Mouse (Mus musculus) liver, embryonic 14.5 days (tissue): ENCODE measurements at regions not wholly inside any gene's neighbourhood (a gene's known extent, or its start where the extent isn't known, plus 50 kb on each side); places are given as distances from the start of the nearest gene placed in this dataset.

Source experiments
- ATAC-seq: fragments of 200-750 bp; cut with Nextera tagmentation; 2 replicates; pipeline ENCODE4 v1.8.0; 2017; ENCODE audit warnings: moderate number of reproducible peaks, mild to moderate bottlenecking, moderate library complexity; ENCODE audit not compliant: insufficient read depth
- DNase-seq, 3 experiments: peaks; one replicate each; pipeline ENCODE4 v3.0.0-alpha.2; 2012 to 2013; ENCODE audit warnings: low read depth in 3 of 3, low spot score in 3 of 3
- H3K27ac ChIP-seq: fragments of 300-500 bp; sonication (generic); 2 replicates; pipeline ENCODE4 v1.5.1; 2014; ENCODE audit warnings: moderate library complexity, mild to moderate bottlenecking, control low read depth, inconsistent platforms
- H3K27me3 ChIP-seq: fragments of 300-500 bp; sonication (generic); 2 replicates; pipeline ENCODE4 v1.6.1; 2014; ENCODE audit warnings: mild to moderate bottlenecking, low read length, moderate library complexity; ENCODE audit not compliant: control insufficient read depth, insufficient read depth
- H3K36me3 ChIP-seq: fragments of 300-500 bp; sonication (generic); replicated peaks from 2 replicates; pipeline ENCODE4 v1.6.1; 2014; ENCODE audit warnings: low read depth; ENCODE audit not compliant: control insufficient read depth, insufficient read depth
- H3K4me1 ChIP-seq, 2 experiments: fragments of 200-500 bp in 1 of 2; fragments of 300-500 bp in 1 of 2; sonication (generic) in 1 of 2; replicated peaks; 2 replicates each; pipeline ENCODE4 v1.6.1; 2012 to 2014; ENCODE audit warnings: antibody characterized with exemption in 1 of 2, inconsistent platforms in 1 of 2, low read length in 1 of 2; ENCODE audit not compliant: control insufficient read depth in 2 of 2, insufficient read depth in 2 of 2
- H3K4me2 ChIP-seq: fragments of 300-500 bp; sonication (generic); 2 replicates; pipeline ENCODE4 v1.6.1; 2014; ENCODE audit warnings: low read depth, mild to moderate bottlenecking, control low read depth, moderate library complexity
- H3K4me3 ChIP-seq, 2 experiments: fragments of 200-500 bp in 1 of 2; fragments of 300-500 bp in 1 of 2; sonication (generic) in 1 of 2; 2 replicates each; pipeline ENCODE4 v1.5.1; 2012 to 2014; ENCODE audit warnings: low read depth in 2 of 2, low read length in 2 of 2, mild to moderate bottlenecking in 2 of 2, control low read depth in 1 of 2, inconsistent platforms in 1 of 2, moderate library complexity in 1 of 2; ENCODE audit not compliant: insufficient read depth in 1 of 2
- H3K9ac ChIP-seq: fragments of 300-500 bp; sonication (generic); replicated peaks from 2 replicates; pipeline ENCODE4 v1.6.1; 2014; ENCODE audit warnings: mild to moderate bottlenecking, control low read depth, moderate library complexity
- H3K9me3 ChIP-seq: fragments of 300-500 bp; sonication (generic); 2 replicates; pipeline ENCODE4 v1.6.1; 2016; ENCODE audit warnings: low read length, mixed read lengths; ENCODE audit not compliant: control insufficient read depth
- CTCF ChIP-seq: IDR thresholded peaks from 2 replicates; pipeline ENCODE4 v1.5.1; 2016; ENCODE audit warnings: antibody characterized with exemption, low read depth, control low read depth
- EP300 ChIP-seq: IDR thresholded peaks from 2 replicates; pipeline ENCODE4 v1.6.1; 2016; ENCODE audit warnings: antibody characterized with exemption, low read depth
- WGBS: fragments of 180-500 bp; shearing (Covaris S2); extraction: QIAGEN DNeasy Blood & Tissue Kit; methylation state at CpG from one replicate; pipeline ENCODE4 v1.1.7; 2014; ENCODE audit not compliant: insufficient replicate concordance; 5-methylcytosine and 5-hydroxymethylcytosine counted together

GRCm38 (mm10) chr9:69814432-69814831 is 53.7 kb upstream of the Foxb1 start:
- Histone ChIP-seq H3K4me2 (no peak overlapping the region), H3K4me1 (no peaks in the 10 kb centered on the region), H3K9ac (no peak overlapping the region), H3K27me3 (no peaks in the 10 kb centered on the region), H3K36me3 (no peaks in the 10 kb centered on the region), H3K27ac (no peak overlapping the region), H3K4me3 (no peak overlapping the region), H3K9me3 (no peaks in the 10 kb centered on the region)
- ATAC-seq, result no peak
- no peak for TF ChIP-seq CTCF
- no peak for TF ChIP-seq EP300
- no peak for DNase-seq
- 24% methylated on average over 3 of the region's 3 CpGs for WGBS

DNA sequence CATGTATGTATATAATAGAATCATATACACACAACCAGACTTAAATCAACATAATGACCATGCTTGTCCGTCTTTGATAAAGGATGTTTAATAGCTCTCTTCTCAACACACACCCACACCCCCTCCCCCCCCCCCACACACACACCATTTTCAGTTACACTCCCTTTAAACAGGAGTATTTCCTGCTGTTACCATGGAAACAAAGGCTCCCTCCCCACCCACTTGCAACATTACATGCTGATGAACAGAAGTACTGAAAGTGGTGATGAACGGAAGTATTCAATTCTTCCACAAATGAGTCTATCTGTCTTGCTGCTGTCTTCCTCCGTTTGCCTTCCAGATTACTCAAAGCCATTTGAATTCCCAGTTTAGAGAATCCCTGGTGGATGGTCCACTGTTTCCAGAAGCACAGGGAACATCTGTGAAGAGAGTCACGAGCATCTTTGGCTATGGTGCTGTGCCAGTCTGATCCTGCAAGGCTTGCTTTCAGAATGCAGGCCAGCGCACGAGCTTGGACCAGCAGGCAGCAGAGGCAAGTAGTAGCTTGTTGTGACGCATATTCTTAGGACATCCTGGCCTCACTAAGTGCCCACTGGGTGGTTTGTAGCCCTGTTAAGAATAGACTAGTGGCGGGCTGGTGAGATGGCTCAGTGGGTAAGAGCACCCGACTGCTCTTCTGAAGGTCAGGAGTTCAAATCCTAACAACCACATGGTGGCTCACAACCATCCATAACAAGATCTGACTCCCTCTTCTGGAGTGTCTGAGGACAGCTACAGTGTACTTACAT is 62.6 kb upstream of the Foxb1 start:
- H3K4me2 ChIP-seq, result no peak overlapping the region
- H3K36me3 ChIP-seq, result no peaks in the 10 kb centered on the region
- ATAC-seq (no peak), DNase-seq (no peak)
- WGBS, result 57% methylated on average over 9 of the region's 9 CpGs
- no peaks in the 10 kb centered on the region for H3K4me1 ChIP-seq
- TF ChIP-seq EP300, result no peak
- TF ChIP-seq CTCF, result no peak
- no peak overlapping the region for H3K9ac ChIP-seq
- no peaks in the 10 kb centered on the region for H3K27me3 ChIP-seq
- no peaks in the 10 kb centered on the region for H3K9me3 ChIP-seq
- no peak overlapping the region for H3K4me3 ChIP-seq
- H3K27ac ChIP-seq, result no peak overlapping the region

- DNase-seq (no peak), ATAC-seq (no peak)
- Histone ChIP-seq H3K27ac (no peak overlapping the region), H3K36me3 (no peaks in the 10 kb centered on the region), H3K4me2 (no peak overlapping the region), H3K27me3 (no peaks in the 10 kb centered on the region), H3K4me1 (no peaks in the 10 kb centered on the region), H3K9ac (no peak overlapping the region), H3K4me3 (no peak overlapping the region), H3K9me3 (no peaks in the 10 kb centered on the region)
- no peak for TF ChIP-seq CTCF
- TF ChIP-seq EP300, result no peak
- WGBS, result 68% methylated on average over 6 of the region's 6 CpGs
These were observed 67.7 kb upstream of the Foxb1 start for GRCm38 (mm10) chr9:69828428-69828827.

GRCm38 (mm10) chr9:69835396-69835795 is 74.7 kb upstream of the Foxb1 start:
- Histone ChIP-seq H3K27ac (no peak overlapping the region), H3K4me2 (no peak overlapping the region), H3K4me1 (no peaks in the 10 kb centered on the region), H3K4me3 (no peak overlapping the region), H3K9me3 (no peaks in the 10 kb centered on the region), H3K9ac (no peak overlapping the region), H3K27me3 (no peaks in the 10 kb centered on the region), H3K36me3 (no peaks in the 10 kb centered on the region)
- TF ChIP-seq EP300, result no peak
- TF ChIP-seq CTCF, result no peak
- ATAC-seq, result no peak
- no peak for DNase-seq
- 44% methylated on average over 4 of the region's 4 CpGs for WGBS

DNA sequence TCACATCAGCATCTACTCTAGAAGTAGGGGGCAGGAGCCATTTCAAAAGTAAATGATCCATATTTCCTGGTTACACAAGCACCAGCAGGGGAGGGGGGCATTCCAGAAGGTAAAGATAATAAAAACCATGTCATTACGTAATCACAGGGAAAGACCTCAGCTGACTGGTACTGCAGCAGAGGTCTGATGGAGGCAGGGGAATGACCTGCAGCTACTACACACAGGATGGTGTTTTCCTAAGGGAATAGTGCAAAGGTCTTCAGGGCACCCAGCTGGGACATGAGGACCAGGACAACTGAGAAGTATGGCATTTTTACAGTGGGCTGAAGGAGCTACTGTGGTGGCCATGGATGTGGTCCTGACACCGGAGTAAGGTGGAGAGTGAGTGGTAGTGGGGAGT is 78.5 kb upstream of the Foxb1 start:
- Histone ChIP-seq H3K4me1 (no peaks in the 10 kb centered on the region), H3K27ac (no peak overlapping the region), H3K27me3 (no peaks in the 10 kb centered on the region), H3K9me3 (no peaks in the 10 kb centered on the region), H3K4me2 (no peak overlapping the region), H3K9ac (no peak overlapping the region), H3K36me3 (no peaks in the 10 kb centered on the region), H3K4me3 (no peak overlapping the region)
- TF ChIP-seq CTCF (no peak), EP300 (no peak)
- DNase-seq (no peak), ATAC-seq (no peak)
- 68% methylated on average over 2 of the region's 2 CpGs for WGBS
